ENCODE assay signal across 25 mouse cellular contexts in genomic region chr11:20750573-20750972, GRCm38 (mm10). TPM values are rescaled to one million over a fixed set of nuclear protein-coding genes. Genes with fewer than 3 reads are reported as not detected.
A peak's percentile ranks its signal among the peaks of the same experiment; 100 is the strongest.
DNase-seq lines count a peak whose midpoint lies in the region; ATAC-seq and TF ChIP-seq lines count a peak whose summit lies in the region.
"Had no signal": no experiment of that assay in that cellular context is flagged by ENCODE, and none has a peak within 500 bp of the region (broad histone marks: within the 10 kb centered on the region; RNA-seq: fewer than 3 reads in every experiment).

No protein-coding gene starts in this region.

- H3K9ac ChIP-seq in forebrain, embryonic 14.5 days (ENCODE audit: low read length) = no peak overlapping the region
- H3K9ac ChIP-seq in forebrain, embryonic 15.5 days (replicated peaks) = no peak overlapping the region
- no peak overlapping the region for H3K9ac ChIP-seq in forebrain, postnatal 0 days
- H3K9ac ChIP-seq in forebrain, embryonic 11.5 days (ENCODE audit: low read length) = no peak overlapping the region
- H3K9ac ChIP-seq: embryonic facial prominence, embryonic 13.5 days; embryonic facial prominence, embryonic 15.5 days had no signal

- 80% methylated on average over 2 of the region's 2 CpGs for WGBS in forebrain, embryonic 14.5 days
- WGBS in forebrain, embryonic 15.5 days = 88% methylated on average over 2 of the region's 2 CpGs
- WGBS in forebrain, postnatal 0 days = 81% methylated on average over 2 of the region's 2 CpGs
- 83% methylated on average over 2 of the region's 2 CpGs for WGBS in forebrain, embryonic 11.5 days

- no peak overlapping the region for H3K27ac ChIP-seq in forebrain, embryonic 14.5 days (ENCODE audit: low read depth, low read length)
- no peak overlapping the region for H3K27ac ChIP-seq in forebrain, embryonic 15.5 days (replicated peaks)
- no peak overlapping the region for H3K27ac ChIP-seq in forebrain, postnatal 0 days (ENCODE audit: low read depth, low read length)
- H3K27ac ChIP-seq in forebrain, embryonic 11.5 days (ENCODE audit: low read depth, low read length) = no peak overlapping the region
- H3K27ac ChIP-seq: embryonic facial prominence, embryonic 13.5 days; embryonic facial prominence, embryonic 15.5 days; forebrain, embryonic 10.5 days had no signal

- no peaks in the 10 kb centered on the region for H3K4me1 ChIP-seq in forebrain, embryonic 14.5 days (ENCODE audit: control insufficient read depth, insufficient read depth, low read length)
- no peaks in the 10 kb centered on the region for H3K4me1 ChIP-seq in forebrain, embryonic 15.5 days
- H3K4me1 ChIP-seq in forebrain, postnatal 0 days (ENCODE audit: insufficient read depth) = no peaks in the 10 kb centered on the region
- H3K4me1 ChIP-seq in forebrain, embryonic 11.5 days (replicated peaks; ENCODE audit: control insufficient read depth, insufficient read depth, low read length) = no peaks in the 10 kb centered on the region
- H3K4me1 ChIP-seq: embryonic facial prominence, embryonic 13.5 days; embryonic facial prominence, embryonic 15.5 days; forebrain, embryonic 10.5 days had no signal

- H3K9me3 ChIP-seq in forebrain, embryonic 14.5 days (replicated peaks; ENCODE audit: control insufficient read depth, low read length) = peaks cover 6% of the 10 kb centered on the region; the same call in 1 of the 2 replicates
- H3K9me3 ChIP-seq in forebrain, embryonic 15.5 days = 0 out of 2 replicates have a peak, but pooled peaks cover 6% of the 10 kb centered on the region
- H3K9me3 ChIP-seq in forebrain, postnatal 0 days (ENCODE audit: low read length) = no peaks in the 10 kb centered on the region
- H3K9me3 ChIP-seq in forebrain, embryonic 11.5 days (ENCODE audit: control insufficient read depth, low read length) = peaks cover 4% of the 10 kb centered on the region; the same call in 1 of the 2 replicates

- no peaks in the 10 kb centered on the region for H3K36me3 ChIP-seq in forebrain, embryonic 14.5 days (ENCODE audit: control insufficient read depth, insufficient read depth, low read length)
- no peaks in the 10 kb centered on the region for H3K36me3 ChIP-seq in forebrain, embryonic 15.5 days
- no peaks in the 10 kb centered on the region for H3K36me3 ChIP-seq in forebrain, postnatal 0 days (ENCODE audit: insufficient read depth)
- no peaks in the 10 kb centered on the region for H3K36me3 ChIP-seq in forebrain, embryonic 11.5 days (ENCODE audit: control insufficient read depth, insufficient read depth, low read length)
- H3K36me3 ChIP-seq: embryonic facial prominence, embryonic 13.5 days; embryonic facial prominence, embryonic 15.5 days; forebrain, embryonic 10.5 days; G1E had no signal

- no peak for TF ChIP-seq POLR2A in brain, embryonic 14.5 days (IDR thresholded peaks at IDR 0.05; ENCODE audit: borderline replicate concordance, extremely low read depth, insufficient read depth, insufficient read length, poor library complexity, severe bottlenecking)

- no peak for TF ChIP-seq CTCF in forebrain, postnatal 0 days (IDR thresholded peaks at IDR 0.05; ENCODE audit: low read depth)
- TF ChIP-seq CTCF in brain, embryonic 14.5 days (IDR thresholded peaks at IDR 0.05; ENCODE audit: borderline replicate concordance, extremely low read depth, insufficient read depth, insufficient read length) = no peak

- no peak for ATAC-seq in forebrain, embryonic 14.5 days
- no peak for ATAC-seq in forebrain, embryonic 15.5 days (replicated peaks)
- peak; percentile 59; the same call in 1 of the 2 replicates for ATAC-seq in forebrain, postnatal 0 days
- no peak for ATAC-seq in forebrain, embryonic 11.5 days (replicated peaks; ENCODE audit: low FRiP score)
- ATAC-seq: activated CD4-positive, CD25-positive, alpha-beta regulatory T cell, adult 4 months; CD4-positive, CD25-positive, alpha-beta regulatory T cell, adult 4 months; Patski had no signal

- H3K4me2 ChIP-seq in forebrain, embryonic 14.5 days (ENCODE audit: low read length) = no peak overlapping the region
- no peak overlapping the region for H3K4me2 ChIP-seq in forebrain, embryonic 15.5 days (replicated peaks)
- H3K4me2 ChIP-seq in forebrain, postnatal 0 days (ENCODE audit: low read depth) = no peak overlapping the region
- H3K4me2 ChIP-seq in forebrain, embryonic 11.5 days (ENCODE audit: low read depth, low read length, severe bottlenecking) = no peak overlapping the region
- H3K4me2 ChIP-seq: embryonic facial prominence, embryonic 13.5 days; embryonic facial prominence, embryonic 15.5 days had no signal

- peak; percentile 2 for DNase-seq in forebrain, embryonic 14.5 days (ENCODE audit: low spot score)
- DNase-seq in forebrain, postnatal 0 days = no peak
- no peak for DNase-seq in forebrain, embryonic 11.5 days (ENCODE audit: low spot score)
- DNase-seq in brain, embryonic 14.5 days (ENCODE audit: low read depth) = peak; percentile 15
- DNase-seq: adrenal gland, adult 8-10 months; adrenal gland, postnatal 14 days; adrenal gland, postnatal 36 days; B cell, adult 2 months; cerebellum, adult 11 months; cerebellum, adult 18-20 months; cerebellum, adult 8-10 months; cerebellum, adult 9-11 months; cerebellum, postnatal 14 days; cerebellum, postnatal 36 days; embryo, embryonic 11 days had no signal

- no peak overlapping the region for H3K4me3 ChIP-seq in forebrain, embryonic 14.5 days (ENCODE audit: low read depth, low read length)
- H3K4me3 ChIP-seq in forebrain, embryonic 15.5 days = no peak overlapping the region
- no peak overlapping the region for H3K4me3 ChIP-seq in forebrain, postnatal 0 days (ENCODE audit: low read depth, low read length)
- no peak overlapping the region for H3K4me3 ChIP-seq in forebrain, embryonic 11.5 days (ENCODE audit: low read depth, low read length)
- H3K4me3 ChIP-seq: embryonic facial prominence, embryonic 13.5 days; embryonic facial prominence, embryonic 15.5 days; erythroblast, embryonic 14.5 days; forebrain, embryonic 10.5 days had no signal

- no peaks in the 10 kb centered on the region for H3K27me3 ChIP-seq in forebrain, embryonic 14.5 days (replicated peaks; ENCODE audit: control insufficient read depth, insufficient read depth, low read length)
- H3K27me3 ChIP-seq in forebrain, embryonic 15.5 days = no peaks in the 10 kb centered on the region
- no peaks in the 10 kb centered on the region for H3K27me3 ChIP-seq in forebrain, postnatal 0 days (ENCODE audit: insufficient read depth, low read length)
- H3K27me3 ChIP-seq in forebrain, embryonic 11.5 days (ENCODE audit: control insufficient read depth, insufficient read depth, low read length) = no peaks in the 10 kb centered on the region
- H3K27me3 ChIP-seq: CH12.LX; embryonic facial prominence, embryonic 13.5 days; embryonic facial prominence, embryonic 15.5 days had no signal

RNA-seq across cellular contexts. Expression of gene Aftph, which starts 9.2 kb away (rescaled TPM):
- 34.3 and 38.6 TPM in 2 replicates for polyA plus RNA-seq in forebrain, embryonic 14.5 days (2014; fragmentation: Nextera tagmentation; extraction: Ambion mirVana)
- 39.8 and 41.9 TPM in 2 replicates for polyA plus RNA-seq in forebrain, embryonic 15.5 days (2015; fragmentation: Nextera tagmentation; extraction: Ambion mirVana)
- total RNA-seq in forebrain, postnatal 0 days (2014; rRNA removed) = 52.9 and 73.9 TPM in 2 replicates
- 17.3 and 24.2 TPM in 2 replicates for polyA plus RNA-seq in forebrain, postnatal 0 days (2015; fragmentation: Nextera tagmentation; extraction: Ambion mirVana)
- polyA plus RNA-seq in forebrain, embryonic 11.5 days (2014; fragmentation: Nextera tagmentation; extraction: Ambion mirVana) = 28.3 and 33.2 TPM in 2 replicates
- polyA plus RNA-seq in brain, embryonic 14.5 days (2012; rRNA removed) = 63.2 and 72.5 TPM in 2 replicates

Comparison
In these comparisons a context has a peak if more than half of its experiments do, and no peak if none do; other contexts are left out.
1. DNase-seq: peak in forebrain, embryonic 14.5 days (single experiment) and brain, embryonic 14.5 days (single experiment); none in forebrain, postnatal 0 days (single experiment) and forebrain, embryonic 11.5 days (single experiment).